Mouse (Mus musculus) frontal cortex, postnatal 25 days (tissue): Measurements from ENCODE around the gene Fibcd1.

ENCODE experiments used
- DNase-seq, 2 experiments: peaks; one replicate each; pipeline ENCODE4 v3.0.0; 2022; ENCODE audit warnings: low spot score in 2 of 2

Gene Fibcd1

DNA sequence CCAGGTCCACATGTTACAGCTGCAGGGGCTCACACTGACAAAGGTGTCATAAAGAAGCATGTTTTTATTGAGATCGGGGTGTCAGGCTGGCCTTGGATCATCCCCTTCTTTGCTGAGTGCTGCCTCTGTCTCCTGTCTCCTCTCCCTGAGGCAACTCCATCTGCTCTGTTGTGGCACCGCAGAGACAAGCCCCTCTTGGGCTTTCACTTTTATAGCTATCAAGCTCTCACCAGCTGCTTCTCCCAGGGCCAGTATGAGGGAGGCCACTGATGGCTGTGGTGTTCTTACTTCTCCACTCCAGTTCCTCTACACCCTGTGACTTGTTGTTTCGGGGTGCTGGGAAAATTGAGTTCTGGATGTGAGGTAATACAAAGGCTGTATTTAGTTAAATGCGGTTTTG is 76.7 kb downstream of the Fibcd1 start:
- no peak for DNase-seq

DNA sequence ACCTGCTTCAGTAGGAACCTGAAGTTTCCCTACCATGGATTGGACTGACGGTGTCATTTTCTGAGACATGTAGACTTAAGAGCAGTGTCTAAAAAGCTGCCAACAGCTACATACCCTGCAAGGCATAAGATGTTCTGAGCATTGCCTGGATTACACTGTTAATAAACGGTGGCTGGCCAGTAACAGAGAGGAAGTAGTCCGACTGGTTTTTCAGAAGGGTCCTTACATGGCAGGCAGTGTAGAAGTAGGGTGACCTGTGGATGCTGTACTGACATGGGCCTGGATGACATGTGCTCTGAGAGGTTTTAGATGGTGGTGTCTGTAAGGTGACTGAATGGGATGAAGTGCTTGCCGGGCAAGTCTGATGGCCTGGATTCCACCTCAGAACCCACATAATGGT is 78.0 kb downstream of the Fibcd1 start:
- no peak for DNase-seq

DNA sequence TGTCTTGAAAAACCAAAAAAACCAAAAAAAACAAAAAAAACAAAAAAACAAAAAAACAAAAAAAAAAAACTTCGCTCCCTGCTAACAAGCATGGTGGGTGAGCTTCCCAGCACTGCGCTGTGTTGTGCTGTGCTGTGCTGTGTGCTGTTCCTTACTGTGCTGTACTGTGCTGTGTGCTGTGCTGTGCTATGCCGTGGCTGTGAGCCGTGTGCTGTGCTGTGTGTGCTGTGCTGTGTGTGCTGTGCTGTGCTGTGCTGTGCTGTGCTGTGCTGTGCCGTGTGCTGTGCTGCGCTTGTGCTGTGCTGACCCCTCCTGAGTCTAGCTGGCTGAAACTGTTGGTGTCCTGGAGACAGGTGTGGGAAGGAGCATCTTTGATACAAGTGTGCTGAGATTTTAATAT is 78.7 kb downstream of the Fibcd1 start:
- no peak for DNase-seq
